Mouse (Mus musculus) heart, postnatal 25 days (tissue): ENCODE data around the gene Ctdspl. TPM values are rescaled to one million over a fixed set of nuclear protein-coding genes. Genes with fewer than 3 reads are reported as not detected.

ENCODE experiments used
- DNase-seq: peaks from one replicate; pipeline ENCODE4 v3.0.0; 2022; ENCODE audit warnings: low spot score
- intact Hi-C: fragments of 180-260 bp; cut with DNase I; formaldehyde crosslinking; loops from one replicate; pipeline ENCODE4 v1.15.1; 2025
- total RNA-seq, 2 experiments: library from RNA; stranded (reverse); gene quantifications; 2 replicates each; pipeline ENCODE4 v1.2.3; 2021

The Ctdspl gene
- total RNA-seq, 2 experiments from 2014 or later = 10.1 to 12.7 TPM

DNA sequence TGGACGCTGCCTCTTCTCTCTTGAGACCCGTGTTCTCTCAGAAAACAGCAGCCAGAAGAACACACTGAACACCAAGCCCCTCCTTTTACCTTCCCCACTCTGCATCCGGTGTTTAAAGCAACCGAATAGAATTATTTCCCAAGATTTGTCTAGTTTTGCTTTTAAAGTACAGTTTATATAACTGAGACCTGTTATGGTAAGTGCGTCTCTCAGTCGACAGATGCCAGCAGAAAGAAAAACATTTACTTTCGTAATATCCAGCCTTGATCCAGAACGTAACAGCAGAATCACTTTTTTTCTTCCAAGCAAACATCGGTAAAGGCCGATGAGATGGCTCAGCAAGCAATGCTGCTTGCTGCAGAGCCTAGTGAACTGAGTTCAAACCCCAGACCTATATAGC is 81.0 kb downstream of the Ctdspl start:
- no peak for DNase-seq
- intact Hi-C loops = no loop called here

- no peak for DNase-seq
- intact Hi-C loops = no loop called here
Observed at GRCm38 (mm10) chr9:119008871-119009270, 82.6 kb downstream of the Ctdspl start.

GRCm38 (mm10) chr9:119010156-119010710 is 84.0 kb downstream of the Ctdspl start:
- DNase-seq = no peak
- intact Hi-C loops = no loop called here

DNA sequence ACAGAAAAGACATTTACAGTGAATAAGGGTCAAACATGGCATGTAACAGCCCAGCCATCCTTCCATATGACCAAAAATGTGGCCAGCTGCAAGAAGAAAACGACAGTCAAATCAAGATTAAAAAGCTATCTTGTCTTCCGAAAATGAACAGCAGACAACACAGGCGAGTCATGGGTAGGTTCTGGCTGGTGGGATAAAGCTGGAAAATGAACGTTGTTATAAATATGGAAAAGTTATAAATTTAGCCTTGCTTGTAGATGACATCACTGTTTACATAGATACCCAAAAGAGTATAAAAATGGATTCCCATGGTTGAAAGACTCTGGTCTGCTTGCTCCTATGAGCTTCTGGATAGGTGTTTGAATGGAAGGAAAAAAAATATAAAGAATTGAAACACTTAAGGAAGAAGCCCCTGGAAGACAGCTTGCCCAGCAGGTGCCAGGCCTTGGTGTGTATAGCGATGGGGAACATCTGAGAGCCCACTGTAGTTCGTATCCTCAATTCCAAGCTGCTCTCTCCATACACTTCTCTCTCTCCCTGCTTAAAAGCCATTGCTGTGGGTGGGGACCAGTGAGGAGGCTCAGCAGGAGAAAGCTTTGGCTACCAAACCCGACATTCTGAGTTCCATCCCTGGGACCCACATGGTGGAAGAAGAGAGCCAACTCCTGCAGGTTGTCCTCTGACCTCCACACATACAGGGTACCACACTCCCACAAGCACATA is 90.7 kb downstream of the Ctdspl start:
- intact Hi-C loops = no loop called here

DNA sequence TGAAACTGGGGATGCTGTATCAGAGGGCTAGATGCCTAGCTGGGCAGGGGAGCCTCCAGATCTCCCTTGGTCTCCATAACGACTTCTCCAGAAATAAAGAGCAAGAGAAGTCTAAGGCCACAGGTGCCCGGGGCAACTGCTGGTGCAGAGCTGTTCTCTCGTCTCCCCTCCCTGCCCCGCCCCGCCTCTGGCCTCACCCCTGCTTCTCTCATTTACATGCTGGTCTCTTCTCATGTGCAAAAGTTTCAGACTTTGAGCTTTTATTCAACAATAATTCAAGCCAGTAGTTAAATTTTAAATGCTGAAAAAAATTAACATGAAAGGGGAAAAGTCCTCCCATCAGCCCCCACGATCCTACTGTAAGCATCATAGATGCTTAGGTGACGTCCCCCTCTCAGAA is 95.5 kb downstream of the Ctdspl start:
- DNase-seq = no peak
- intact Hi-C loops = no loop called here

More for the DNA sequence above, 90.7 kb downstream of the Ctdspl start:
- no peak for DNase-seq

GRCm38 (mm10) chr9:119025263-119025662 is 99.0 kb downstream of the Ctdspl start:
- intact Hi-C loops = no loop called here
- no peak for DNase-seq

GRCm38 (mm10) chr9:119025832-119026331 is 99.6 kb downstream of the Ctdspl start:
- intact Hi-C loops = no loop called here
- no peak for DNase-seq

- DNase-seq = no peak
- intact Hi-C loops = no loop called here
Observed at GRCm38 (mm10) chr9:119027337-119027736, 101.1 kb downstream of the Ctdspl start.

GRCm38 (mm10) chr9:119028226-119029195 is 102.3 kb downstream of the Ctdspl start:
- DNase-seq = no peak
- intact Hi-C loops = loop anchor here (1.0 to 2.0 kb wide), 2 partner anchors 38 to 108 kb away; no protein-coding TSS in a partner anchor

DNA sequence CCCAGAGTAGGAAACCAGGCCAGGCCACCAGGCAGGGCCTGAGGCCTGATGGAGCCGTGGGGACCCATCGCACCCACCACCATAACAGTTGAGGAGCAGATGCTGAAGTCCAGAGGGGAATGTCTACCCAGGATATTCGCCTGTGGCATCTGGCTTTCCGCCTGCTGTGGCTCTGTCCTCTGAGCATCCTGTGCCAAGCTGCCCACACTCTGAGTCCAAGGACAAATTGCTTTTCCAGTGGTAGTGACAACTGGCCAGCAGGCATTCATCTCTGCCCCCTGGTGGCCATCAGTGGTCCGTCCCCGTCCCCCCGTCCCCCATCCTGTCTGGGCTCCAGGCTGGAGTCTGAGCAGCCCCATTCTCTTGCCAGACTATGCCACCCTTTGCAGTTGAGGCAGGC is 103.3 kb downstream of the Ctdspl start:
- intact Hi-C loops = loop anchor here (1.0 to 2.0 kb wide), 2 partner anchors 37 to 109 kb away; no protein-coding TSS in a partner anchor
- peak; percentile 44 for DNase-seq

DNA sequence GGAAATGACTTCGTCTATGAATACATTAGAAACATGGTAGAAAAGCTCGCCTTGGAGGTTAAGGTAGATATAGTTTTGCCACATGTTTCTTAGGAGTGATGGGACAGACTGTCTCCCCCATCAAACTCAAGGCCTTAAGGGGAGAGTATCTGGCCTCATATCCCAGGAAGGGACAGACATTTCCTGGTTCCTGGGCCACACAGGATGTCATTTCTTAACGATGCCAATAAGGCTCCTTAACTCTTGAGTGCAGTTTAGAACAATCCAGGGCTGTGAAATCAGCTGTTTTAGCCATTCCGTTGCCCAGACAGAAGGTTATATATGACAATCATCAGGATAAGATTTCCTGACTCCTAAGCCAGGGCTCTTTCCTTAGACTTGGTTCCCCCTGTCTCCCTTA is 104.8 kb downstream of the Ctdspl start:
- no peak for DNase-seq
- intact Hi-C loops = loop anchor here (10.0 kb wide), 1 partner anchor 56 kb away; no protein-coding TSS in a partner anchor

DNA sequence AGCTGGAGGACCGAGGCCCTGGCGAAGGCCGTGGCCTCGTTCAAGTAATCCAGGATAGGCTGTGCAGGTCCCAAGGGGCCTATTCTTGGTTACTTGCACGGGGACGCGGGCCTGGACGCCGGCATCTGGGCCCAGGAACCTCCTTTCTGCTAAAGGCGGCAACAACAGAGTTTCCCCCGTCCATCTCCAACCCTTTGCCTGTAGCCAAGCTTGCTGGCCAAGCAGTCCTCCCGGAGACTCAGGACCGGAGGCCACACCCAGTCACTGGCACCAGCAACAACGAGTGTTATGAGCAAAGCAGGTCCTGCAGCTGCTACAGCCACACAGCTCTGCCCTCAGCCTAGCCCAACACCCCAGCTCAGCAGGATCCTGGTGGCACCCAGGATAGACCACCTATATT is 105.5 kb downstream of the Ctdspl start:
- DNase-seq = peak; percentile 74
- intact Hi-C loops = loop anchor here (10.0 kb wide), 1 partner anchor 57 kb away; no protein-coding TSS in a partner anchor

GRCm38 (mm10) chr9:119032538-119032937 is 106.3 kb downstream of the Ctdspl start:
- no peak for DNase-seq
- intact Hi-C loops = loop anchor here (10.0 kb wide), 1 partner anchor 58 kb away; no protein-coding TSS in a partner anchor

- DNase-seq = no peak
- intact Hi-C loops = loop anchor here (10.0 kb wide), 1 partner anchor 59 kb away; no protein-coding TSS in a partner anchor
Observed at GRCm38 (mm10) chr9:119033111-119033921, 107.1 kb downstream of the Ctdspl start.

- intact Hi-C loops = loop anchor here (10.0 kb wide), 1 partner anchor 59 kb away; no protein-coding TSS in a partner anchor
- no peak for DNase-seq
Observed at GRCm38 (mm10) chr9:119034069-119034468, 107.8 kb downstream of the Ctdspl start.

DNA sequence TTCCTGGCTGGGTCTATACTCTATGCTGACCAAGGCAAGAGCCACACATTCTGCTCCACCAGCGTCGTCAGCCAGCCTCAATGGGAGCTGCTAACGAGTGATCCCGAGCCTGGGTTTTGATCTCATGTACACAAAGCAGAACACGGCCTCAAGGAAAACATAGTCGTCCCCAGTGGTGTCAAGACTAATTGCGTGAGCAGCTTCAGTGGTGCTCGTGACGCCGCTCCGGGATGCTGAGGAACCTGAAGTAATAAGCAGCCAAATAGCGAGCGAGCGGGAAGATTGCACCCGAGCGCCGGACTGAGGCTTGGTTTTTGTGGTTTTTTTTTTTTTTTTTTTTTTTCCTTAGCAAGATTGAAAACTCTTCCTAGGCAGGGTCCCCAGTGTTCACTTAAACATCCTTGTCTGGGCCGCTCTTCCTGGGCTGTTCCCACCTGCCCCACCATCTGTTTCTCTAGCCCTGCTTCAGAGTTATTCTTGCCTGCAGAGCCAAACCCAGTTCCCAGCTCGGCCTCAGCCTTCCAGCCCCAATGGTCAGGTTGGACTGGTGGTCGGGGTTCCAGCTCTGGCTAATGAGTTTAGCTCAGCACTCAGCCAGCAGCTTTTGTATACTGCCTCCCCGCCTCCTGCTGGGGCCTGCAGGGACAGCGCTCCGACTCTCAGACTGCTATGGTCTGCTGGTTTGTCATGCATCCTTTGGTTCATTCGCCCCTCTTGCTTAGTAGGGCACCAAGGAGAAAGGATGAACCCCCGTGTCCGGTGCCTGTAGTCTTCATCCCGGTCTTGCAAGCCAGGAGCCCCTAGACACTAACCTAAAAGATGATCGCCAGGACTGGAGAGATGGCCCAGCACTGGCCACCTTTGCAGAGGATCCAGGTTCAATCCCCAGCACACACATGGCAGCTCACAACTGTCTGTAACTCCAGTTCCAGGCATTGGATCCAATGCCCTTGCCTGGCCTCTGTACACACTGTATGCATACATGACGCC is 108.7 kb downstream of the Ctdspl start:
- DNase-seq = no peak
- intact Hi-C loops = loop anchor here (10.0 kb wide), 1 partner anchor 60 kb away; no protein-coding TSS in a partner anchor

DNA sequence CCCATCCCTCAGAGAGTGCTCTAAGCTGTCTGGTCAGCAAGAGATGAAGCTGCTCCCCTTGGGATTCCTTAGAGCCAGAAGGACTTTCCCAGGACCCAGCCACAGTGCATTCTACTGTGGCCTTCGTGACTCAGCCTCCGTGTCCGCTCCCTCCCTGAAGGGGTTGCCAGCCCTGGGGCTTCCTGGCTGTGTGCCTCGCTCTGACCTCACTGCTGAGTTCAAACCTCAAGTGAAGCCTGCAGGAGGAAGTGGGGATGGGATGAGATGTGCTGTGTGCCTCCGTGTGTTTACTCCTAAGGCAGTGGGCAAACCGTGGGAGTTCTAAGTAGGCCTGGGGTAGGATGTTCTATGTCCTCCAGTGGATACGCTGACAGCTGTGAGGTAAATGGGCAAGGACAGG is 109.6 kb downstream of the Ctdspl start:
- peak; percentile 84 for DNase-seq
- intact Hi-C loops = loop anchor here (10.0 kb wide), 1 partner anchor 61 kb away; no protein-coding TSS in a partner anchor
